Mouse (Mus musculus): Measurements from ENCODE around the gene Tubd1.

Tubd1 gene

GRCm38 (mm10) chr11:86584898-86585597 is 40.3 kb downstream of the Tubd1 start:
- no peak for DNase-seq

- no peak for DNase-seq
Measured at GRCm38 (mm10) chr11:86585598-86585984, 40.8 kb downstream of the Tubd1 start.

- no peak for DNase-seq
Measured at GRCm38 (mm10) chr11:86586177-86586867, 41.5 kb downstream of the Tubd1 start.

- DNase-seq: no peak
Measured at GRCm38 (mm10) chr11:86586868-86587792, 42.3 kb downstream of the Tubd1 start.

- DNase-seq: no peak
Measured at GRCm38 (mm10) chr11:86587830-86588229, 43.0 kb downstream of the Tubd1 start.

GRCm38 (mm10) chr11:86588583-86589298 is 44.0 kb downstream of the Tubd1 start:
- no peak for DNase-seq

- DNase-seq: no peak
Measured at GRCm38 (mm10) chr11:86590066-86590465, 45.3 kb downstream of the Tubd1 start.

- DNase-seq: no peak
Measured at GRCm38 (mm10) chr11:86590579-86590978, 45.8 kb downstream of the Tubd1 start.

GRCm38 (mm10) chr11:86591301-86591845 is 46.6 kb downstream of the Tubd1 start:
- no peak for DNase-seq

- DNase-seq: no peak
Measured at GRCm38 (mm10) chr11:86591931-86592616, 47.3 kb downstream of the Tubd1 start.

GRCm38 (mm10) chr11:86592993-86593392 is 48.2 kb downstream of the Tubd1 start:
- DNase-seq: no peak

- DNase-seq: no peak
Measured at GRCm38 (mm10) chr11:86593443-86593842, 48.7 kb downstream of the Tubd1 start.

GRCm38 (mm10) chr11:86594188-86594876 is 49.5 kb downstream of the Tubd1 start:
- DNase-seq: no peak

- no peak for DNase-seq
Measured at GRCm38 (mm10) chr11:86595366-86595765, 50.6 kb downstream of the Tubd1 start.

- DNase-seq: no peak
Measured at GRCm38 (mm10) chr11:86596187-86596960, 51.6 kb downstream of the Tubd1 start.

- DNase-seq: no peak
Measured at GRCm38 (mm10) chr11:86596976-86597375, 52.2 kb downstream of the Tubd1 start.

- no peak for DNase-seq
Measured at GRCm38 (mm10) chr11:86598154-86598553, 53.4 kb downstream of the Tubd1 start.

- DNase-seq: no peak
Measured at GRCm38 (mm10) chr11:86598572-86598971, 53.8 kb downstream of the Tubd1 start.

- no peak for DNase-seq
Measured at GRCm38 (mm10) chr11:86599378-86600208, 54.8 kb downstream of the Tubd1 start.

GRCm38 (mm10) chr11:86600209-86600557 is 55.4 kb downstream of the Tubd1 start:
- no peak for DNase-seq

Data from right cerebral cortex, postnatal 14 days (tissue).